Mouse (Mus musculus): ENCODE results near the gene Gm20388. TPM values are rescaled to one million over a fixed set of nuclear protein-coding genes. Genes with fewer than 3 reads are reported as not detected.

The Gm20388 gene
- polyA plus RNA-seq, 1 experiment from 2014 or later = not detected

GRCm38 (mm10) chr8:124066325-124067058, 4155.9 kb downstream of the Gm20388 start:
- 47% methylated on average over 4 of the region's 4 CpGs for WGBS
- H3K4me1 ChIP-seq = peaks cover 39% of the 10 kb centered on the region
- no peaks in the 10 kb centered on the region for H3K27me3 ChIP-seq
- H3K4me2 ChIP-seq = no peak overlapping the region
- no peak overlapping the region for H3K4me3 ChIP-seq
- no peaks in the 10 kb centered on the region for H3K36me3 ChIP-seq
- H3K9ac ChIP-seq = no peak overlapping the region
- H3K27ac ChIP-seq = peak overlapping the region; percentile 39; the same call in 1 of the 2 replicates
- ATAC-seq (ENCODE audit: insufficient number of reproducible peaks, insufficient read depth, low FRiP score, low TSS enrichment, low read depth) = no peak
- H3K9me3 ChIP-seq = no peaks in the 10 kb centered on the region

DNA sequence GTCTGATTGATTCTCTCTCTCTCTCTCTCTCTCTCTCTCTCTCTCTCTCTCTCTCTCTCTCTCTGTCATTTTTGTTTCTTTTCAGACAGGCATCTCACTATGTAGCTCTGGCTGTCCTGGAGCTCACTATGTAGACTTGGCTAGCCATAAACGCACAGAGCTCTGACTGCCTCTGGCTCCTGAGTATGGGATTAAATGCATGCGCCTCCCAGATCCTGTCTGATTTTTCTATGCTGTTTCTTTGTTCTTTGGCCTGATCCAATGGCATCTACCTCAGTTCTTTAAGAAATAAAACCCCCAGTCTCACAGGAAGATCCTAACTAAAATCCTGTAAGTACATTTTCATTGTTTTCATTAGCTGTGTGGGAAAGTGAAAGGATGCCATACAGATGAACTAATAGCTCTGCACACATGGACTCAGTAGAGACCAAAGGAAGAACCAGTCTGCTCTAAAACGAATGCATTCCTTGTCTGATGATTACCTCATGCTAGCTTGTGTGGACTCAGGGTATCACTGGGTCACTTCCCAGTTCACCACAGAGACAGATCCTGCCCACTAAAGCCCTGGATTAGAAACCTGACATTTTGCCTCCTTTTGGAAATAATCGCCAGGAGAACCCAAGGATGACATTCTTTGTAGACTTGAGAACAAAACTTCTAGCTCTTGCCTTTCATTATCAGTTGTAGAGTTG, 4156.6 kb downstream of the Gm20388 start:
- H3K36me3 ChIP-seq = no peaks in the 10 kb centered on the region
- WGBS = 56% methylated on average over 4 of the region's 4 CpGs
- no peaks in the 10 kb centered on the region for H3K27me3 ChIP-seq
- H3K4me1 ChIP-seq = peaks cover 46% of the 10 kb centered on the region
- H3K9ac ChIP-seq = no peak overlapping the region
- H3K27ac ChIP-seq = peak overlapping the region; percentile 56; the same call in 1 of the 2 replicates
- H3K4me2 ChIP-seq = no peak overlapping the region
- no peaks in the 10 kb centered on the region for H3K9me3 ChIP-seq
- H3K4me3 ChIP-seq = no peak overlapping the region
- no peak for ATAC-seq (ENCODE audit: insufficient number of reproducible peaks, insufficient read depth, low FRiP score, low TSS enrichment, low read depth)

GRCm38 (mm10) chr8:124070363-124071324, 4160.0 kb downstream of the Gm20388 start:
- 16% methylated on average over 18 of the region's 18 CpGs for WGBS
- Histone ChIP-seq H3K36me3 (no peaks in the 10 kb centered on the region), H3K9ac (no peak overlapping the region), H3K4me3 (no peak overlapping the region), H3K9me3 (no peaks in the 10 kb centered on the region), H3K4me2 (peak overlapping the region; percentile 31), H3K4me1 (peaks cover 49% of the 10 kb centered on the region), H3K27ac (peak overlapping the region; percentile 80), H3K27me3 (no peaks in the 10 kb centered on the region)
- peak; percentile 35; the same call in 1 of the 2 replicates for ATAC-seq (ENCODE audit: insufficient number of reproducible peaks, insufficient read depth, low FRiP score, low TSS enrichment, low read depth)

DNA sequence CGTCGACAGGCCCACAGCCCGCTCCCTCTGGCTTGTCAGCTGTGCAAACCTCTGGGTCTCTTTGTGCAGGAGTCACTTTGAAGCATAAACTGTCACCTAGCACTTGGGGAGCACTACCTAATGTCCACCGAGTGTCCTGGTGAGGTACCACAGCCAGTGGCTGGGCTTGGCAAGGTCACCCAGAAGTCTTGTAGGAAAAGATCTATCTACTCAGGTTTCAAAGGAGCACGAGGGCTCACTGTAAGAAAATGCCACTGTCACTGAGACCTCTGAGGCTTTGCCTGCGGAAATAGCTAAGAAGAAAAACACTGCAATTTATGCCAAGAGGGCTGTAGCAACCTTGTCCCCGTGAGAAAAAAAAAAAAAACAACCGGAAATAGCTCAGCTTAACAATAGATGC, 4165.3 kb downstream of the Gm20388 start:
- ATAC-seq (ENCODE audit: insufficient number of reproducible peaks, insufficient read depth, low FRiP score, low TSS enrichment, low read depth) = no peak
- no peak overlapping the region for H3K9ac ChIP-seq
- H3K4me1 ChIP-seq = peaks cover 33% of the 10 kb centered on the region
- no peaks in the 10 kb centered on the region for H3K9me3 ChIP-seq
- no peak overlapping the region for H3K4me2 ChIP-seq
- no peaks in the 10 kb centered on the region for H3K36me3 ChIP-seq
- H3K4me3 ChIP-seq = no peak overlapping the region
- H3K27me3 ChIP-seq = no peaks in the 10 kb centered on the region
- H3K27ac ChIP-seq = peak overlapping the region; percentile 39; the same call in 1 of the 2 replicates
- WGBS = 36% methylated on average over 8 of the region's 8 CpGs

DNA sequence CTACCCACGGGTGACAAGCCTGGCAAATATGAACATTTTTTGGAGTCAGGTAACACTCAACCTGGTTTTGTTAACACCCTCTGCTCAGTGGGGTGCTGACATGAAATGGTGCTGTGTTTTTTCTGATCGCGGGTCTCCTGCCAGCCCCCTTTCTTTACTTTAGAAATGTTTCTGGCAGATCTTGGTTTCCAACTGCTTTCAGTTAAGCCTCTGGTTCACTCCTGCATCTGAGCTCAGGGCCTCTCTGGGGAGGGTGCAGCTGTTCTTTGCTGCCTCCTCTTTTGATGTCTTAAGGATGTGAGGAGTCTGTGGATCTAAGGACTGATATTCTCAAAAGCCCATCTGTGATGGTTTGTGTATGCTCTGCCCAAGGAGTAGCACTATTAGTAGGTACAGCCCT, 4165.8 kb downstream of the Gm20388 start:
- Histone ChIP-seq H3K9ac (no peak overlapping the region), H3K4me3 (no peak overlapping the region), H3K4me2 (no peak overlapping the region), H3K27ac (0 out of 2 replicates have a peak overlapping the region, but pooled peaks have one; percentile 39), H3K27me3 (no peaks in the 10 kb centered on the region), H3K36me3 (no peaks in the 10 kb centered on the region), H3K9me3 (no peaks in the 10 kb centered on the region), H3K4me1 (peaks cover 29% of the 10 kb centered on the region)
- ATAC-seq (ENCODE audit: insufficient number of reproducible peaks, insufficient read depth, low FRiP score, low TSS enrichment, low read depth) = no peak
- 21% methylated on average over 3 of the region's 3 CpGs for WGBS

DNA sequence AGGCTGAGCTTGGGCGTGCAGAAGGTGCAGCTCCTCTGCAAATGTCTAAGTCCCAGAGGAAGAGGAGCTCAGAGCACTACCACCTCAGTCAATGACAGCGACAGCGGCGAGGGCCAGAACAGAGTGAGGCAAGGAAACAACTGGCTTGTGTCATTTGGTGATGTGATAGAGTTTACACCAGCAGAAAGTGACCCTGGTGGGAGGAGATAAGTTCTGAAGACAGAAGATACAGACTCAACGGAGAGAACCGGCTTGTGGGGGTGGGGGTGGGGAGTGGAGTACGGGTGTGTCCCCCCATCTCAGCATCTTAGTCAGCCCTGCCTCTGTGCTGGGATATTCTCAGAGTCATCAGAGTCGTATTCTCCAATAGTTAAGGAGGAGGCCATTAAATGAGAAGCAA, 4166.7 kb downstream of the Gm20388 start:
- no peak for ATAC-seq (ENCODE audit: insufficient number of reproducible peaks, insufficient read depth, low FRiP score, low TSS enrichment, low read depth)
- H3K4me2 ChIP-seq = no peak overlapping the region
- no peaks in the 10 kb centered on the region for H3K27me3 ChIP-seq
- 86% methylated on average over 8 of the region's 8 CpGs for WGBS
- no peak overlapping the region for H3K9ac ChIP-seq
- no peaks in the 10 kb centered on the region for H3K36me3 ChIP-seq
- H3K4me3 ChIP-seq = no peak overlapping the region
- peaks cover 20% of the 10 kb centered on the region for H3K4me1 ChIP-seq
- H3K27ac ChIP-seq = no peak overlapping the region
- H3K9me3 ChIP-seq = no peaks in the 10 kb centered on the region

DNA sequence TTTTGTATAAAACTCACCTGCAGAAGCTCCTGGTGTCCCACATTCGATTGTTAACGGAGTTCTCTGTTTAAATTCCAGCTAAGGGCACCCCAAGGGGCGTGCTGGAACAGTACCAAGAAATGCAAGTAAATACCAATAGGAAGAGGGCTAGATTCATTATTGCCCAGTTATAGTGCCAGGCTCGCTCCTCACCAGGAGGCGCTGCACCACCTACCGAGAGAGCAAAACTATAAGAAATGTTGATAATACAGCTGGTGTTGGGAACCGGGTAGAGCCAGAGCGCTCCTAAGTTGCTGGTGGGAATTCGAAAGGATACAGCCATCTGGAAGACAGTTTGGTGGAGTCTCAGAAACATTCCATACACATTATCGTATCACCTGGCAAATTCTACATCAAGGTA, 4167.4 kb downstream of the Gm20388 start:
- H3K27me3 ChIP-seq = no peaks in the 10 kb centered on the region
- H3K9ac ChIP-seq = no peak overlapping the region
- 83% methylated on average over 10 of the region's 10 CpGs for whole genome bisulfite sequencing
- H3K4me2 ChIP-seq = no peak overlapping the region
- H3K9me3 ChIP-seq = no peaks in the 10 kb centered on the region
- H3K27ac ChIP-seq = no peak overlapping the region
- no peak for ATAC-seq (ENCODE audit: insufficient number of reproducible peaks, insufficient read depth, low FRiP score, low TSS enrichment, low read depth)
- H3K4me1 ChIP-seq = peaks cover 19% of the 10 kb centered on the region
- H3K36me3 ChIP-seq = no peaks in the 10 kb centered on the region
- H3K4me3 ChIP-seq = no peak overlapping the region

GRCm38 (mm10) chr8:124078969-124079368, 4168.3 kb downstream of the Gm20388 start:
- Histone ChIP-seq H3K9me3 (no peaks in the 10 kb centered on the region), H3K4me3 (no peak overlapping the region), H3K9ac (no peak overlapping the region), H3K27ac (no peak overlapping the region), H3K4me1 (peaks cover 19% of the 10 kb centered on the region), H3K36me3 (no peaks in the 10 kb centered on the region), H3K4me2 (no peak overlapping the region), H3K27me3 (no peaks in the 10 kb centered on the region)
- no peak for ATAC-seq (ENCODE audit: insufficient number of reproducible peaks, insufficient read depth, low FRiP score, low TSS enrichment, low read depth)
- WGBS = 78% methylated on average over 7 of the region's 7 CpGs

DNA sequence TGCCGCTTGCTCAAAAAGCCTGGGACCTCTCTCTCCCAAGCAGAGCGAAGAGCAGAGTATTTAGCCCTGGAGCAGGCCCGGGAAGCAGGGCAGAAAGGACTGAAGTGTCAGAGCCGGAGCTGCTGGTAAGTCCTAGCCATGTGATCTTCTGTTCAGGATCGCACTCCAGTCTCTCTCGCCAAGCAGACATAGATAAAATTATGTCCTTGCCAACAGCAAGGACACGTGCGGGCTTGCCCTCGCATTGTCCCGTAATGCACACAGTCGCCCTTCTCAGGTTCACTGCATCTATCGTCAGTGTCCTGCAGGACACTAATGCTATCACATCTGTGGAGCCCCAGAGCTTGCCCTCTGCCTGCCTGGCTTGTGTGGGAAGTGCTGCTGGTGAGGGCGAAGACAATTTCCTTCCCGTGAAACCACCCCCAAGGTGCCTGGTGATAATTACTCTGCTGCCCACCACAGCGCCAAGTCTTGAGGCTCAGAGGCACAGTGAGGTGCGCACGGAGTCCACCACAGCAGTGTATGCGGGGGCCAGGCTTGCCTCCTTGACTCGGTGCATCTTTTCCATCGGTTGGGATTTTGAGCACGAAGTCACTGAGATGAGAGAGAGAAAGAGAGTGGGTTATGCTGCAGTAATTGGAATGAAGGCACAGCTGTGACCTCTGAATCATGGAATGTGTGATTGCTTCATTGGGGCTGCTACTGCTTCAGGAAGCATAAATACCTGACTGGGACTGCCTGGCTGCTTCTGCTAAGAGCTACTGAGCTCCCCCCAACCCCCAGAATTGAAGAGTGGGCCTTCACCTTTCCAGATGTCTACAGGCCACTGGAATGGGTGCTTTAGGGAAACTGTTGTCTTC, 4170.1 kb downstream of the Gm20388 start:
- WGBS = 73% methylated on average over 21 of the region's 21 CpGs
- Histone ChIP-seq H3K36me3 (no peaks in the 10 kb centered on the region), H3K4me2 (no peak overlapping the region), H3K27me3 (no peaks in the 10 kb centered on the region), H3K9me3 (no peaks in the 10 kb centered on the region), H3K9ac (no peak overlapping the region), H3K4me1 (peaks cover 18% of the 10 kb centered on the region), H3K27ac (no peak overlapping the region), H3K4me3 (no peak overlapping the region)
- ATAC-seq (ENCODE audit: insufficient number of reproducible peaks, insufficient read depth, low FRiP score, low TSS enrichment, low read depth) = no peak

GRCm38 (mm10) chr8:124082616-124083015, 4172.0 kb downstream of the Gm20388 start:
- no peak for ATAC-seq (ENCODE audit: insufficient number of reproducible peaks, insufficient read depth, low FRiP score, low TSS enrichment, low read depth)
- H3K9me3 ChIP-seq = no peaks in the 10 kb centered on the region
- H3K36me3 ChIP-seq = no peaks in the 10 kb centered on the region
- no peak overlapping the region for H3K4me2 ChIP-seq
- WGBS = 93% methylated on average over 8 of the region's 8 CpGs
- H3K27ac ChIP-seq = no peak overlapping the region
- 0 out of 2 replicates have a peak, but pooled peaks cover 5% of the 10 kb centered on the region for H3K4me1 ChIP-seq
- no peak overlapping the region for H3K9ac ChIP-seq
- no peak overlapping the region for H3K4me3 ChIP-seq
- no peaks in the 10 kb centered on the region for H3K27me3 ChIP-seq
